Mouse (Mus musculus): ENCODE results near the gene AL732309.1.

The AL732309.1 gene

DNA sequence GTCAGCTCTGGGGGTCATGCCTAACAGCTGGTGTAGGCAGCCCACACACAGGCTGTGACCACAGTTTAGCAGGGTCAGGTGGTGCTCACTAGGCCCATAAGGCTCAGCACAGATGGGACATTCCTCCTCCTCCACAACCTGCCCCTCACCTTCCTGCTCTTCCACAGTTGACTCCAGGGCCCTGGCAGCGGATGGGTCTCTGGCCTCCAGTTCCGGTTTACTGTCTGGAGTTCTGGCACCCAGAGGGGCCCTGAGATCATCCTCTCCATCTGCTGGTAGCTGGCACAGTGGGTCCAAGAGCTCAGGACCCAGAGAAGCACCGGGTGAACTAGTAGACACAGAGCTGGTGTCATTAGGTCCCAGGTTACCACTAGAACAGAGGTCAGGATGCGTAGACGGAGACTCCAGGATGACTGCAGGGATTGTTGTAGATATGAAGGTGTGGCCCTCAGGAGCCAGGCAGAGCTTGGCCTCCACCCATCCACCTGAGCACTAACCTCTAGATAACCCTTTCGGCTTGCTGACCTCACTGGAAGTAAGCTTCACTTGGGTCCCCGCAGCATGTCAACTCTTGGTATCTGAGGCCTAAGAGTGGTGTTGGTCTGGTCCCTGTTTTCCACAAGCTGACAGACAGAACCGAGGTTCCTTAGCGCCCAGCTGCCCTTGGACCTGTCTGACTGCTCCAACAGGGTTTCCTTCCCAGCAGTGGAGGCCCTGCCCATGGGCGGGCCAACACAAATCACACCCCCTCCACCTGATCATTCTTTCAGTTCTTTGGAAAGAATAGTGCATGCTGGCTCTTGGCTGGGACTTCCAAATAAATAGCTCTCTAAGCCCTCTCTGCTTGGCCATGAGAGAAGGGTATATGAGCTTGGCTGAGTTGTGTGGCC, at the start of gene AL732309.1:
Gene AL732309.1 (minus strand): TSS at position 681 of the 890 bp plus-strand sequence.
- in situ Hi-C loops (cut with MboI; ENCODE audit: unreplicated experiment in 2 of 2), result no loop called here

DNA sequence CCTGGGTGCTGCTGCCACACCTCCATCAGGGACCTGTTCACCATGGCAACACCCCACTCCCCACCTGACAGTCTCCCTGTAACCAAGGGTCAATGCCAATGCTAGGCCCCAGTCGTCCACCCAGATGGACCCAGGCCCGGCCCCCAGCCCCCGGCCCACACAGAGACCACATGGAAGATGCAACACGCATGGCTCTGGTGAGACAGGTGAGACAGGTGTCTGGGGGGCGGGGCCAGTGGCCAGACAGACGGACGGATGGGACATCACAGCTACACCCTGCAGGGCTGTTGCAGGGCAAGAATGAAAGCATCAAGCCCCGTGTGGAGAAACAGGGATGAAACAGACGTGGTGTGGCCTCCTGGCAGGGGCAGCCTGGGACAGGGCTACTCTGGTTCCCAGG, 47.0 kb upstream of the AL732309.1 start:
- in situ Hi-C loops (cut with MboI; ENCODE audit: unreplicated experiment in 2 of 2), result no loop called here

DNA sequence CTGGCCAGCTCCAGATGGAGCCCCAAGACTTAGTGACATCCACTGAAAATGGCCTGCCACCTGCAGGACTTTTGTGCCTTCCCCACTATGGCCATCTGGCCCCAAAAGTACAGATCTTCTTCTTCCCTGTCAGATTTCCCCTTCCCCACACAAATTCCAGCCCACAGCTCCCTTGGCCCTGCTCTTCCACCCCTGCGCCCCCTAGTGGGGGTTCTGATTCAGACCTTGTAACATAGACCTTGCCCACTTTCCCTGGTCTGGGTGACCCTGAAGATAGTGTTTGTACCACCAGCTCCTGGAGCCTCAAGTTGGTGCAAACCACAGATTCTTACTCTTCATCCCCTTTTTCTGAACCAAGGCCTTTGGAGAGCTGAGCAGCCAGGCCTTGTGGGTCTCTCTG, 46.2 kb upstream of the AL732309.1 start:
- in situ Hi-C loops (cut with MboI; ENCODE audit: unreplicated experiment in 2 of 2), result no loop called here

DNA sequence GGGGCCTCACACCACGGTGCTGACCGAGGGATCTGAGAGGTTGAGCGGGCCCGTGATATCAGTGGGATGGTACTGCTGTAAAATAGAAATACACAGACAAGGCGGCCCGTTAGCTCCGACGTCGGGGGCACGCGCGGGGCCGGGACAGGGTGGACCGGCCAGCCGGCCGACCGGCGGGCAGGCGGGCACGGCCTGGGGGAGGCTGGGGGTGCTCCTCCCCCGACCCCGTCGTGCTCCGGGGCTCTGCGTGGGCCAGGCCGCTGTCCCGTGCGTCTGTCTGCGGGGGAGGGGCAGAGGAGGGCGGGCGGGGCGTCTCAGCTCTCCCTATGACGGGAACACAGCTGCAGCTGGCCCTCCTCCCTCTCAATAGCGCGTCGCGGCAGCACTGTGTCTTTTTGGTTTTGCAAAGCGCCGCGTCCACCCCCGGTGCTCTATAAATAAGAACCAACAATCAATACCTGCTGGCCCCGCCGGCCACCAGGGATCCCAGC, 45.4 kb upstream of the AL732309.1 start:
- in situ Hi-C loops (cut with MboI; ENCODE audit: unreplicated experiment in 2 of 2), result no loop called here

DNA sequence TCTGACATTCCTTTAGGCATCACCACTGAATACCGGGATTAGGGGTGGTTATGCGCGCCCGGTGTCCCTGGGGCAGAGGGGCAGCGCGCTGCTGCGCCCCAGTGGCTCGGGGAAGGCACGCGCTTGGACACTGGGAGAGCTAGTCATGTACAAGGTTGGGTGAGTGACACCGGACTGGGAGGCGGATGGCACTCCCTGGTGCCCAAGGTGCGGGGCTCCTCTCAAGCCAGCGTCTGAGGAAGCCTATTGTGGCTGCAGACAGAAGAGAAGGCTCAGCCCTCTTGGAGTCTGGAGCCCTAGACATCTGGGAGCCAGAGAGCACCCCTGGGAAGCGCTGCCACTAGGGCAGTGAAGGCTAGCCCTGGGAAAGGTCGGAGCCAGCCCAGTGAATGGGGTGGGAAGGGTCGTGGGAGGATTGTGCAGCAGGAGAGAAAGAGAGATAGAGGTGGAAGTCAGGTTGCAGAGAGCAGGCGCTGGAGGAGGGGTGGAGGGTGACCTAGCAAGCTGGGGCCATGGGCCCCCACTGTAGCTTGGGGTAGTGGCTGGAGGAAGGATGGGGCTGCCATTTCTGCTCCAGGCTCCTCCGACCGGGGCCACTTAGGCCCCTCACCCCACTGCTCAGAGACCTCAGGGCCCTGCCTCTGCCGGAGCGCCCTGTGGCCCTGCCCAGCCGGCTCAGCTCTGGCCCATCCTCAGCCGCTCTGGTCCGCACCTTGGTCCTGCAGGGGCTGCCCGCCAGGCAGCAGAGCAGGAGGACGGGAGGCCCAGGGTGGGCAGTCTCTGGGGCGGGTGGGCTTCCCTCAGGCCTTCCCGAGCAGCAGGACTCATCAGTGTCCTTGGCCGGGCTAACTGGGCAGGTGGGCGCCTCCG, 44.8 kb upstream of the AL732309.1 start:
- in situ Hi-C loops (cut with MboI; ENCODE audit: unreplicated experiment in 2 of 2), result no loop called here

DNA sequence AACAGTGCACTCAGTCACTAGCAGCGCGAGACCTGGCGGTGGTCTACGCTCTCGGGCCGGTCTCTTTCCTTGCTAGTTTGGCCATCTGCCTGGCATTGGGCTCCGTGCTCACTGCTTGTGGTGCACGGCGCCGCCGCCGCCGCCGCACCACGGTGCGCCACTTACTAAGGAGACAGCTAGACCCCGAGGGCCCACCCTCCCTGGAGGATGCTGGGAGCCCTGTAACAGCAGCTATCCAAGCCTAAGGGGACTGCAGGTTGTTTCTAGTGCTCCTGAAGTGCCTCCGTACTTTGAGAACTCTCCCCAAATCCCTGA, 44.1 kb upstream of the AL732309.1 start:
- in situ Hi-C loops (cut with MboI; ENCODE audit: unreplicated experiment in 2 of 2), result no loop called here

DNA sequence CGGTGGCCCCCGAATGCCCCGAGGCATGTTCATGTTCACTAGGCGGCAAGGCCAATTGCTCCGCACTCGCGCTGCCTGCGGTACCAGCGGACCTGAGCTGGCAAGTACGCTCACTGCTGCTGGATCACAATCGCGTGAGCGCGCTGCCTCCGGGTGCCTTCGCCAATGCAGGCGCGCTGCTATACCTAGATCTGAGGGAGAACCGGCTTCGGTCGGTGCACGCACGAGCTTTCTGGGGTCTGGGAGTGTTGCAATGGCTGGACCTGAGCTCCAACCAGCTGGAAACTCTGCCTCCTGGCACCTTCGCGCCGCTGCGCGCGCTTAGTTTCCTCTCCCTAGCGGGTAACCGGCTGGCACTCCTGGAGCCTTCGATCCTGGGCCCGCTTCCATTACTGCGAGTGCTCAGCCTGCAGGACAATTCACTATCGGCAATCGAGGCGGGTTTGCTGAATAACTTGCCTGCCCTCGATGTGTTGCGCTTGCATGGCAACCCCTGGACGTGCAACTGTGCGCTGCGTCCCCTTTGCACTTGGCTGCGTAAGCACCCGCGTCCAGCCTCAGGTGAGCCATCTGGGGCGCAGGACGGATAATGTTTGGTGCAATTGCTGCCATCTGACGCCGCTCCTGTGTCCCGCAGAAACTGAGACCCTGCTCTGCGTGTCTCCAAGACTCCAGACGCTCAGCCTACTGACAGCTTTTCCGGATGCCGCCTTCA, 43.6 kb upstream of the AL732309.1 start:
- in situ Hi-C loops (cut with MboI; ENCODE audit: unreplicated experiment in 2 of 2), result no loop called here

DNA sequence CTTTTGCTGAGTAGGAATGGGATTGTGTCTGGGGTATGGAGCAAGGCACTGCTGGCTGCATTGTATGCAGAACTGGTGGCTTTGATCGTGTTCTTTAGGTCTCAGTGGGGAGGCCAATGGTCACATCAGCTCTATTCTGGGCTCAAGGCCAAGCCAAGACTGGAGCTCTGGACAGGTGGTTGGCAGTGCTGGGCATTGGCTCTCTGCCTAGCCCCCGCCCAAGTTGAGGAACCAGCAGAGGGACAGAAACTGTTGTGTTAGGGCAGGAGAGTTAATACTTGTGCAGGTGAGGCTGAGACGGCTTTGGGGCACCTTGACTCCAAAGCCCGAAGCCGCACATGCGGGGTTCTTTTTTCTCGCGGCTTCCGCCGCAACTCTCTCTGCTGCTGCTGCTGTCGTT, 43.0 kb upstream of the AL732309.1 start, which contains the start of gene Lrrc26:
Gene Lrrc26 (plus strand): TSS at position 265 of the 400 bp plus-strand sequence.
- in situ Hi-C loops (cut with MboI; ENCODE audit: unreplicated experiment in 2 of 2), result no loop called here

DNA sequence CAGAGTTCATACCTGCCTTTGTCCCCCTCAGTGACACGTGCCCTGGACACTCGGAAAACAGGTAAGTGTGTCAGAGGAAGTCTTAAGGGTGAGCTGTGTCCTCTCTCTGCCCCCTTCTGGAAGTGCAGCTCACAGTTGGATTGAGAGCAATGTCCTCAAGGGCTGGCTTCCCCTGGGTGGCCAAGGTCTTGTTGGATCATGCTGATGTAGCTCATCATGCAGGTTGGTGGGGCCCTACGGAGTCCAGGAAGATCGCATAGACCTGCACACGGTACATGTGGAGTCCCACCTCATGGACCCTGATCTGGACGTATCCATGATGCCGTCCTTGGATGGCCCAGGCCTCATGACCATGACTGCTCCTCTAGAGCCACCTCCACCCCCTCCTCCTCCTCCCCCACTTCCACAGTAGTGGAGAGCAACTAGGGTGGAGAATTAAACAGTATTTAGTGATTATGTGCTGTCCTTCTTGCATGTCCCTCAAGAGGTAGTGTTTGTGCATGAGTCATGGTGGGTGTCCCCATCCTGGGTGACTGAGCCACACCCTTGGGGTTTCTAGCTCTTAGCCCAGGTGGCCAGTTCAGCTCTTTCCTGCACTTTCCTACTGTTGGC, 42.2 kb upstream of the AL732309.1 start:
- in situ Hi-C loops (cut with MboI; ENCODE audit: unreplicated experiment in 2 of 2), result no loop called here

DNA sequence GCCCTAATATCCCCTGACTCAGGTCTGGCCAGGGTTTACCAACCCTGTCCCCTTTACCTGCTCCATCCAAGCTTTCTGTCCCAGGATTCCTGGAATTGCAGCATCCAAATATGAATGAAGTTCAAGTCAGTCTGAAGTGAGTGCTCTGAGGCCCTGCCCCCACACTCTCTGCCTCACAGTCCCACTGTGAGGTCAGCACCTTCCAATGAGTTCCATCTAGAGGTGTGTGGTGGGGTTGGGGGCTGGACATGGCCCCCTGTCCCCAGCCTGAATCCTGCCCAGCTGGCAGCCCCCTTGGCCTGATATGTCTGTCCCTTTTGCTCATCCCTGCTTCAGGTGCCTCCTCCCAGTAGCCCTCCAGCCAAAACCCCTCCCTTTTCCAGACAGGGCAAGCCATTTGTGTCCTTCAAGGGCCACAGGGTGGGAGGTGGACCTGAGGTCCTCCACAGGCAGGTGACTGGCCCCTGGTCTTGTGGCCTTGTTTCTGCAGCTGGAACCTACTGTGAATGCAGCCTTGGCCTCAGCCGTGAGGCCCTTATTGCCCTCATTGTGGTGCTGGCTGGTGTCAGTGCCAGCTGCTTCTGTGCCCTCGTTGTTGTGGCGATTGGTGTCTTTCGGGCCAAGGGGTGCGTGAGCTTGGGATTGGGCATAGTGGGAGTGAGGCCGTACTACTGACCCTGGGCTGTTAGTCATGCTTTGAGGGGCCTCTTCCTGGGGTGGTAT, 41.4 kb upstream of the AL732309.1 start, which contains the start of gene Tmem210:
Gene Tmem210 (plus strand): TSS at position 219 of the 723 bp plus-strand sequence.
- in situ Hi-C loops (cut with MboI; ENCODE audit: unreplicated experiment in 2 of 2), result no loop called here

DNA sequence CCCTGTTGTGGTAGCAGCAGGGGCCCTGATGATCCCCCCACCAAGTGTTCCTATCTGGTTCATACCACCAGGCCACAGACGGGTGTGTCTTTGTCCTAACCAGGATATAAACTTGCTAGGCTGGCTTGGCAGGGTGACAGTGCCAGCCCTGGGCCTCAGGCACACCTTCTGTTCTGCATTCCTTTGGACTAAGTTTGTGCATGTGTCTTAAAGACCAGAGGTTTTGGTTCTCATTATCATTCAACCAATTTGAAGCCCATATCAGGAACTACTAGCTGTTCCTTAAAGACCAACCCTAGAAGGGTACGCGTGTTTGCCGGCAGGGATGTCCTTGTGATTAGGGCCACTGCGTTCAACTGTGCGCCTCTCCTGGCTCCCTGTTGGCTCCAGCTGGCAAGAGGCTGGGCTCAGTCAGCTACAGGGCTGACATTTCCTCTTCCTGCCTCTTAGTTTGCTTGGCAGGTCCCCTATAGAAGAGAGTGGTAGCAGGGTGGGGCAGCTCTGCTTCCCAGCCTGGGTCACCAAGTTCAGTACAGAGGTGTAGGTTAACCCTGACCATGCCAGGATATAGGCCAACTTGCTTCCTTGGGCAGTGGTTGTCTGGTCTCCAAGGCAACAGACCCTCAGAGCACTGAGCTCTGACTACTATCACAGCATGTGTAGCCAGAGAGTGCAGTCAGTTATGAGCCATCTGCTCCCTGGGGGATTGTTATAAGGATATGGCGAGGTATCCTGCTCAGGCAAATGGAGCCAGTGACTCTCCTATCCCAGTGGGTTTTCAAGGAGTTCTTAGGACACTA, 40.4 kb upstream of the AL732309.1 start:
- in situ Hi-C loops (cut with MboI; ENCODE audit: unreplicated experiment in 2 of 2), result no loop called here

DNA sequence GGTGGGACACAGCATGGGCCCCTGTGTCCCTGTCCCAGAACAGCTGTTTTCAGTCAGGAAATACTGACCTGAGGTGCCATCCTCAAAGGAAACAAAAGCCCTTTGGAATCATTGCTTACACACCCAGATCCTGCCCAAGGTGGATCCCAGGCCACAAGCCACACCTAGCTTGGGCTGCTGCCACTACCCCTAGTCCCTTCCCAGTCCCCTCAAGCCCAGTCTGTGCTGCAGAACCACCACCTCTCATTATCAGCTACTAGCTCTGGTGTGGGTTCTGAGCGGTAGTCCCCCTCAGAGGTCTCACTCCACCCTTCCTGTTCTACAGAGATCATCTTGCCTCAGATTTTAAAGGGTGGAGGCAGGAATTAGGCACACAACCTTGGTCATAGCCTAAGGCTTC, 39.7 kb upstream of the AL732309.1 start:
- in situ Hi-C loops (cut with MboI; ENCODE audit: unreplicated experiment in 2 of 2), result no loop called here

DNA sequence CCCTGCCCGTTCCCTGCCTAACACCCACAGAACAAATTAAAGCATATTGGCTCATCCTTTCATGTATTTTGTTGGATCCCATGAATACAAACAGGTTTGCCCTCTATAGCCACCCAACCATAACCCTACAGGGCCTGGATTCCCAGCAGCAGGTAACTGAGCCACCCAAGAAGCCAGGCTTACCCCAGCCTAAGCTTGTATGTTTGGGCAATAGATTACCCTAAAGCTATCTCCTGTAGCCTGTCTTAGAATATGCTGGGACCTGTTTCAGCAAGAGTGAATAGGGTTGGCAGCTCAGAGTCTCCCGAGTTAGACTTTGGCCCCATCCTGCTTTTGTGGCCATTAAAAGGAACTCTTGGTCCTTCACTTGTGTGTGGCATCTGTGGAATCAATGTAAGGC, 38.9 kb upstream of the AL732309.1 start:
- in situ Hi-C loops (cut with MboI; ENCODE audit: unreplicated experiment in 2 of 2), result no loop called here

DNA sequence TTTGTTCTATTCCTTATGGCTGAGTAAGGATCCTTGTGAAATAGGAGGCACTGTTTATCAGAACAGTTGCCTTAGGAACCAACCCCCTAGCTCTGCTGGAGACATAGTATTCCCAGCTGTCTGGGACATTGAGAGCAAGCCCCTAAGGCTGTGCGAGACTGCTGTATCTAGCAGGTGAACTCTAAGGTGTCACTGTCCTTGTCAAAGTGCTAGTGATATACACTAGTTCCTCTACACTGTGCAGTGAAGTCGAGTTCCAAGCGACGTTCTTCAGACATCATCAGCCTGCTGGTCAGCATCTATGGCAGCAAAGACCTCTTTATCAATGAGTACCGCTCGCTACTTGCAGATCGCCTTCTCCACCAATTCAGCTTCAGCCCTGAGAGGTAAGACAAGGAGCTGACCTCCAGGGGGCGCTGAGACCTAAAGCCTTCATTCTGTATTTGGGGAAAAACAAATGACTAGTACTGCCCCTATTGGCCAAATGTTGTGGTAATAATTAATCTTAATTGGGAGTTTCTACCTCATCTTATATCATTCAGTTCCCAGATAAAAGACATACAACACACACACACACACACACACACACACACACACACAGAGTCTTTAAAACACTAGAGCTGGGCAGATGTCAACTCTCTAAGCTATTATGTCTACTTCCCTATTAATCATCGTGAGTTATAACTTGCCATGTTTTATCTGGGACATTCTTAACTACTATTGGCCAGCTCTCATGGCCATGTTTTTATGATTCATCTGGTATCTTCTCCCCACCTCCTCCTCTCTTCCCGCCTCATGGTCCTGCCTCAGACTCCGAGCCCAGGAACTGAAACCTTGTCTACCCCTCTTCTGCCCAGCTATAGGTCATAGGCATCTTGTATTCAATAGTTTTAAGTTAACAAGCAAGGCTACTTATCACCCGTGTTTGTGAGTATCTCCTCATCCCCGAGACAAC, 32.5 kb upstream of the AL732309.1 start:
- in situ Hi-C loops (cut with MboI; ENCODE audit: unreplicated experiment in 2 of 2), result loop anchor here in 1 of 2 experiments (5.0 kb wide), 2 partner anchors 53 to 123 kb away; partner anchors contain the start of gene Man1b1

DNA sequence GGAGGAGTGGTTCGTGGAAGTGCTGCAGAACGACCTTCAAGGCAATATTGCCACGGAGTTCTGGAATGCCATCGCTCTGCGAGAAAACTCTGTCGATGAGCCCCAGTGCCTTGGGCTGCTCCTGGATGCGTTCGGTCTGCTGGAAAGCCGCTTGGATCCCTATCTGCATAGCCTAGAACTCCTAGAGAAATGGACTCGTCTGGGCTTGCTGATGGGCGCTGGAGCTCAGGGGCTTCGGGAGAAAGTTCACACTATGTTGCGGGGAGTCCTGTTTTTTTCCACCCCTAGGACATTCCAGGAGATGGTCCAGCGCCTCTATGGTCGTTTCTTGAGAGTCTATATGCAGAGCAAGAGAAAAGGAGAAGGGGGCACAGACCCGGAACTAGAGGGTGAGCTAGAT, 26.3 kb upstream of the AL732309.1 start:
- in situ Hi-C loops (cut with MboI; ENCODE audit: unreplicated experiment in 2 of 2), result loop anchor here in 1 of 2 experiments (25.0 kb wide), 1 partner anchor 1639 kb away; the partner anchor contains the start of genes Med22, Rpl7a, Surf1 and Surf2

DNA sequence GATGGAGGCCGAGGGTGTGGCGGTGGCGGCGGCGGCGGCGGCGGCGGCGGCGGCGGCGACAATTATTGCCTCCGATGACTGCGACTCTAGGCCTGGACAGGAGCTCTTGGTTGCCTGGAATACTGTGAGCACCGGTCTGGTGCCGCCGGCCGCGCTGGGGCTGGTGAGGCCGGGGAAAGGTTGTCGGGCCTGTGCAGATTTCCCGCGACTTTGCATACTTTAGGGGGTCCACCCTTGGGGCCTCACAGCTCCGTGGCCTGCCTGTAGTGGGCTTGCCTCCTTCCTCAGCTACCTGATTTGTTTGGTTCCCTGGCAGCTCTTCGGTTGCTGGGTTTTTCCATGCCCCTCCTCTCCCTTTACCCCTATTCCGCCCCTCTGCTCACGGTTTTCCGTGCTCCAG, 25.9 kb upstream of the AL732309.1 start:
- in situ Hi-C loops (cut with MboI; ENCODE audit: unreplicated experiment in 2 of 2), result loop anchor here in 1 of 2 experiments (25.0 kb wide), 1 partner anchor 1640 kb away; the partner anchor contains the start of genes Med22, Rpl7a, Surf1 and Surf2

DNA sequence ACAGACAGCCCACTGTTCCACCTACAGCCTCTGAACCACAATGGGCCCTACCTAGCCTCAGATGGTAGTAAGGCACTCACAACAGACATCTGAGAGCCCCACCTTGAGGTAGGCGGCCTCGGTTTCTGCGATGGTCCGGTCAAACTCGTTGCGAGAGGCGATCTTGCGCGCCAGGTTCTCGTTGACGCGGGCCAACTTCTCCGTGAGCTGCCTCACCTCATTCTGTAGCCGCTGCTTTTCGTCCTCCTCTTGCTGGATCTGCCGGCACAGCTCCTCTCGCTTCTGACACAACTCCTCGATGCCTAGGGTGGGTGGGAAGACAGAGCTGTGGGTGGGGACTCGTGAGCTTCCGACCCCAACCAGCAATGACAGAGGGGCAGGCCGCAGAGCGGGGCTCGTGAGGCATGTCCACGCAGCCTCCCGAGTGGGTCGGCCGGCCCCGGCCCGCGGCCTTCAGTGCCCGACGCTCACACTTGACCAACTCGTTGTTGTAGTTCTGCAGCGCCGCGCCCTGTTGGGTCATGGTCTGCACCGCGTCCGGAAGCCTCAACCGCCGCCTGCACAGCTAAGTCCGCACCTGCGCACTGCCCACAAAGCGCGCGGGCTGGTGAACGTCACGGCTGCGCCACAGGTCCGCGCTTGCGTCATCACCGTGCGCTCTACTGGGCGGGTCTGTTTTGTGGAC, 25.3 kb upstream of the AL732309.1 start, which contains the start of the genes Ssna1 and Anapc2:
Gene Ssna1 (minus strand): TSS at position 612 of the 685 bp plus-strand sequence.
Gene Anapc2 (plus strand): TSS at position 652 of the 685 bp plus-strand sequence.
- in situ Hi-C loops (cut with MboI; ENCODE audit: unreplicated experiment in 2 of 2), result loop anchor here in 1 of 2 experiments (25.0 kb wide), 1 partner anchor 1640 kb away; the partner anchor contains the start of genes Med22, Rpl7a, Surf1 and Surf2

All from v-Abl transformed pro-B cells (cell line).